Mouse (Mus musculus): ENCODE data around the gene Gpc6. TPM values are rescaled to one million over a fixed set of nuclear protein-coding genes. Genes with fewer than 3 reads are reported as not detected.

The Gpc6 gene
- total and polyA plus RNA-seq, 3 experiments, result not detected

GRCm38 (mm10) chr14:116927341-116928315 is 2.5 kb downstream of the Gpc6 start:
- Histone ChIP-seq H3K79me2 (replicated peaks; ENCODE audit: control insufficient read depth, extremely low read depth, insufficient read depth, poor library complexity, severe bottlenecking) (no peaks in the 10 kb centered on the region), H3K9ac (ENCODE audit: insufficient read depth, low read depth) (no peak overlapping the region), H3K4me1 (ENCODE audit: control insufficient read depth in 1 of 2, insufficient read depth in 2 of 2) (no peaks in the 10 kb centered on the region), H3K4me3 (replicated peaks in 1 of 3; ENCODE audit: low read depth in 2 of 3, low read length in 2 of 3, poor library complexity in 1 of 3) (no peak overlapping the region), H3K27me3 (replicated peaks) (no peaks in the 10 kb centered on the region), H3K36me3 (replicated peaks in 1 of 2; ENCODE audit: control insufficient read depth in 1 of 2, insufficient read depth in 1 of 2, low read length in 1 of 2) (no peaks in the 10 kb centered on the region), H3K9me3 (replicated peaks; ENCODE audit: low read length) (peaks cover 18% of the 10 kb centered on the region), H3K4me2 (ENCODE audit: insufficient read depth, low read depth, poor library complexity, severe bottlenecking) (no peak overlapping the region), H3K27ac (ENCODE audit: insufficient read depth, low read depth) (no peak overlapping the region)
- TF ChIP-seq MAFK (IDR thresholded peaks at IDR 0.05; ENCODE audit: insufficient replicate concordance, low read length) (no peak), CTCF (conservative IDR thresholded peaks at IDR 0.05 in 1 of 2, IDR thresholded peaks at IDR 0.05 in 1 of 2; ENCODE audit: low read depth in 2 of 2, low read length in 2 of 2) (no peak), POLR2A (IDR thresholded peaks at IDR 0.05; ENCODE audit: low read depth, low read length) (no peak), USF2 (conservative IDR thresholded peaks at IDR 0.05; ENCODE audit: low read depth, low read length) (no peak), MAZ (IDR thresholded peaks at IDR 0.05; ENCODE audit: low read depth, low read length) (no peak), TBP (conservative IDR thresholded peaks at IDR 0.05; ENCODE audit: low read depth, low read length) (no peak), ZKSCAN1 (IDR thresholded peaks at IDR 0.05; ENCODE audit: borderline replicate concordance, low read depth, low read length) (no peak), ETS1 (conservative IDR thresholded peaks at IDR 0.05; ENCODE audit: low read depth, low read length) (no peak), NRF1 (IDR thresholded peaks at IDR 0.05; ENCODE audit: low read depth, low read length) (no peak), MYC (IDR thresholded peaks at IDR 0.05; ENCODE audit: low read depth, low read length) (no peak), SIN3A (IDR thresholded peaks at IDR 0.05; ENCODE audit: low read length) (no peak), RAD21 (IDR thresholded peaks at IDR 0.05; ENCODE audit: low read depth, low read length) (no peak), TCF12 (IDR thresholded peaks at IDR 0.05; ENCODE audit: low read depth, low read length) (no peak)
- in situ Hi-C loops (cut with MboI; ENCODE audit: low pct_ligation_motif_present, low pct_unique_long_range_greater_than_20kb, low sequenced_read_pairs) (loop anchor here (25.0 kb wide), 1 partner anchor 340 kb away; no protein-coding TSS in a partner anchor), dilution Hi-C loops (cut with MboI; ENCODE audit: extremely low pct_ligation_motif_present, extremely low pct_unique_long_range_greater_than_20kb, low sequenced_read_pairs) (no loop called here)
- no peak for DNase-seq (ENCODE audit: extremely low read depth)

GRCm38 (mm10) chr14:116928395-116928794 is 3.3 kb downstream of the Gpc6 start:
- no peak overlapping the region for H3K4me2 ChIP-seq (ENCODE audit: insufficient read depth, low read depth, poor library complexity, severe bottlenecking)
- H3K9ac ChIP-seq (ENCODE audit: insufficient read depth, low read depth), result no peak overlapping the region
- no peaks in the 10 kb centered on the region for H3K36me3 ChIP-seq (replicated peaks in 1 of 2; ENCODE audit: control insufficient read depth in 1 of 2, insufficient read depth in 1 of 2, low read length in 1 of 2)
- H3K27me3 ChIP-seq (replicated peaks), result no peaks in the 10 kb centered on the region
- H3K9me3 ChIP-seq (replicated peaks; ENCODE audit: low read length), result peaks cover 18% of the 10 kb centered on the region
- no peaks in the 10 kb centered on the region for H3K4me1 ChIP-seq (ENCODE audit: control insufficient read depth in 1 of 2, insufficient read depth in 2 of 2)
- H3K27ac ChIP-seq (ENCODE audit: insufficient read depth, low read depth), result no peak overlapping the region
- no peak overlapping the region for H3K4me3 ChIP-seq (replicated peaks in 1 of 3; ENCODE audit: low read depth in 2 of 3, low read length in 2 of 3, poor library complexity in 1 of 3)
- H3K79me2 ChIP-seq (replicated peaks; ENCODE audit: control insufficient read depth, extremely low read depth, insufficient read depth, poor library complexity, severe bottlenecking), result no peaks in the 10 kb centered on the region
- TF ChIP-seq USF1 (IDR thresholded peaks at IDR 0.05; ENCODE audit: low read depth, low read length) (no peak), RCOR1 (conservative IDR thresholded peaks at IDR 0.05; ENCODE audit: low read depth, low read length) (no peak), EP300 (IDR thresholded peaks at IDR 0.05; ENCODE audit: low read length) (no peak), NELFE (IDR thresholded peaks at IDR 0.05; ENCODE audit: low read depth, low read length) (no peak), CHD1 (IDR thresholded peaks at IDR 0.05; ENCODE audit: low read depth, low read length) (no peak)
- dilution Hi-C loops (cut with MboI; ENCODE audit: extremely low pct_ligation_motif_present, extremely low pct_unique_long_range_greater_than_20kb, low sequenced_read_pairs) (no loop called here), in situ Hi-C loops (cut with MboI; ENCODE audit: low pct_ligation_motif_present, low pct_unique_long_range_greater_than_20kb, low sequenced_read_pairs) (loop anchor here (25.0 kb wide), 1 partner anchor 341 kb away; no protein-coding TSS in a partner anchor)
- no peak for DNase-seq (ENCODE audit: extremely low read depth)

Data from CH12.LX (cell line).